Mouse (Mus musculus): ENCODE measurements around the gene Ptprt.

Ptprt gene

DNA sequence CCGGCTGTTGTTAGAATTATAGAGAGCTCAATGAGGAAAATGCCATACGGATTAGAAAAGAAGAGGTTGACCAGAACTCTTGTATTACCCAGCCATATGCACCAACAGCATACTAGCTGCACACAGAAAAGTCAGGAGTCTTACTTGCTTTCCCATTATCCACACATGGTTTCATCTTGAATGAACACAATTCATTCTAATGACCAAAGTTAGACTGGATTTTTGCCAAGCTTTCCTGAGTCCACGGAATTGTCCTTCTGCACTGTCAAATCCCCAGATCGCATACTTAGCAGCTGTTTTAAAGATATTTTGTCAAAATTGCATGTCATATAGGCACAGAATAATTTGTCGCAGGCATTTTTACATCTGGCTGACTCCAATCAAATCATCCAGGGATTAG is 463.6 kb downstream of the Ptprt start:
- WGBS: 82% methylated on average over 5 of the region's 5 CpGs

- 64% methylated on average over 20 of the region's 20 CpGs for WGBS
Observed at GRCm38 (mm10) chr2:162182621-162183475, 478.1 kb downstream of the Ptprt start.

- WGBS: 88% methylated on average over 2 of the region's 2 CpGs
Observed at GRCm38 (mm10) chr2:162181826-162182225, 479.1 kb downstream of the Ptprt start.

GRCm38 (mm10) chr2:162172529-162172928 is 488.4 kb downstream of the Ptprt start:
- WGBS: 69% methylated on average over 1 of the region's 1 CpGs

DNA sequence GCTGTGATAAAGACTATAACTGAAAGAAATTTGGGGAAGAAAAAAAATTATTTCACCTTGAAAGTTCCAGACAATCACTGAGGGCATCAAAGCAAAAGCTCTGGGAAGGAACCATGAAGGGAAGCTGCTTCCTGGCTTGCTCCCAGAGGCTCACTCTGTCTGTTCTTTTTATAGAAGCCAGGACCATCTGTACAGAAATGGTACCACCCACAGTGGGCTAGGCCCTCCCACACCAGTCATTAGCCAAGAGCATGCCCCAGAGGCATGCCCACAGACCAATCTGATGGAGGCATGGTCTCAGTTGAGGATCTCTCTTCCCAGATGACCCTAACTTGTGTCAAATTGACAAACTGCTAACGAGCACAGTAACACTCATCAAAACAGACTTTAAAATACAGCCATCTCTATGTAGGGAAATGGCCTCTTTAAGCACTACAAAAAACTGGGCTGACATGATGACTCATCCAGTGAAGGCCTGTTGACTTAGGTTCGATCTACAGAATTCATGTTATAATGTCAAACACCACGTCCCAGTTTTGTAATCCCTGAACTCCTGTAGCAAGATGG is 519.0 kb downstream of the Ptprt start:
- WGBS: 54% methylated on average over 3 of the region's 3 CpGs

DNA sequence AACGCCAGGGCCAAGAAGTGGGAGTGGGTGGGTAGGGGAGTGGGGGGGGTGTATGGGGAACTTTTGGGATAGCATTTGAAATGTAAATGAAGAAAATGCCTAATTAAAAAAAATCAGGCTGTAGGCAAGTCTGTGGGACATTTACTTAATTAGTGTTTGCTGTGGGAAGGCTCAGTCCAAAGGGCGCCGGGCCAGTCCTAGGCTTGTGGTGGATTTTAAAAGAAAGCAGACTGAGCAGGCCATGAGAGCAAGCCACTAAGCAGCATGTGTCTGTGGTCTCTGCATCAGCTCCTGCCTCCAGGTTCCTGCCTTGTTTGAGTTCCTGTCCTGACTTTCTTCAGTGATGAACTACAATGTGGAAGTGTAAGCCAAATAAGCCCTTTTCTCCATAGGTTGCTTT is 524.8 kb downstream of the Ptprt start:
- WGBS: 63% methylated on average over 3 of the region's 3 CpGs

GRCm38 (mm10) chr2:162131607-162132304 is 529.2 kb downstream of the Ptprt start:
- 54% methylated on average over 4 of the region's 4 CpGs for WGBS

DNA sequence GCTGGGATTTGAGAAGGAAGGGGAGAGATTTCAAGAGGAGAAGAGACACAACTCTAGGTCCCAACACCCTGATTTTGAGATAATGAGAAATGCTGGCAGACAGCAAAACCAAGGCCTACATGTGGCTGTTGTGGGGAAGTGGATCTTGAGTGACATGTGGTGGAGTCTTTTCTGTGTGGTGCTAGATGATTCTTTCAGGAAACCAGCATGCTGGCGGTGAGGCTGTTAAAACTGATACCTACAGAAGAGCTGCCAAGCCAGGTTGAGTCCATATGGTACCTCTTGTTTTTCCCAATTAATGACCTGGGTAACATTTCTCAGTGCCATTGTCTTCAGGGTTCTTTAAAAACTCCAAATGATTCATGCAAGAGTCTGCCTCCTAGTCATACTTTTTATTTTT is 531.1 kb downstream of the Ptprt start:
- 78% methylated on average over 1 of the region's 1 CpGs for WGBS

DNA sequence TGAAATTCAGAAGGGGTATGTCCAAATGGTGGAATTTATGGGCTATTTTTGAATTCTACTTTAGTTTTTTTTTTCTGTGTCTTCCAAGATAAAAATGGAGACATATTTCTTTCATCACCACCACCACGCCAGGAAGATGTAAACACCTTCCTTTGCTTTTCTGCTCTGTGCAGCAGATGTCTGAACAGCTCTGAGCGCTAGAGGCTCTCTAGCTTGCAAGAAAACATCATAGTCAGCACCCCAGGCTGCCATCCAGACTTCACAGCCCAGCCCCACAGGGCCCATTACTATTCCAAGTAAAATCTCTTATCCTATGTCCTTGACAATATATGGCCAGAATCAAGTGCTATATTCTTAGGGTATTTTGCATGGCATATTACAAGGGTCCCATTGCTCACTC is 542.9 kb downstream of the Ptprt start:
- WGBS: 55% methylated on average over 2 of the region's 2 CpGs

DNA sequence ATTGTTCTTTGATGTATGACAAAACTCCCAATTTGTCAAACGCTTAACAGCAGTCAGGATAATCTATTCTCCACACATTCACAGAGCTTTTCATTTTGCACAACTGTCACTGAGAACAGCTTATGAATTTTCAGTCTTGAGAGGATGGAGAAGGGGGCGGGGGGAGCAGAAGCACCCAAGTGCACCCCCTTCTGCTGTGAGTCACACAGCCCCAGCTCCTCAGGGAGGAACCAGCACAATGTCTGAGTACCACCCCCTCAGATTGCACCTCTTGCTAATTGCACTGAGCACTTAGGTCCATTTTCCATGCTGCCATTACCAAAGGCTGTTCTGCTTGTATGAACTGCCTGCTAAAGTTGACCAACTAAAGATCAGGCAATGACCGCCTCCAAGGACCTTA is 578.6 kb downstream of the Ptprt start:
- WGBS: 62% methylated on average over 3 of the region's 3 CpGs

- 48% methylated on average over 1 of the region's 1 CpGs for WGBS
Observed at GRCm38 (mm10) chr2:162080717-162081398, 580.1 kb downstream of the Ptprt start.

DNA sequence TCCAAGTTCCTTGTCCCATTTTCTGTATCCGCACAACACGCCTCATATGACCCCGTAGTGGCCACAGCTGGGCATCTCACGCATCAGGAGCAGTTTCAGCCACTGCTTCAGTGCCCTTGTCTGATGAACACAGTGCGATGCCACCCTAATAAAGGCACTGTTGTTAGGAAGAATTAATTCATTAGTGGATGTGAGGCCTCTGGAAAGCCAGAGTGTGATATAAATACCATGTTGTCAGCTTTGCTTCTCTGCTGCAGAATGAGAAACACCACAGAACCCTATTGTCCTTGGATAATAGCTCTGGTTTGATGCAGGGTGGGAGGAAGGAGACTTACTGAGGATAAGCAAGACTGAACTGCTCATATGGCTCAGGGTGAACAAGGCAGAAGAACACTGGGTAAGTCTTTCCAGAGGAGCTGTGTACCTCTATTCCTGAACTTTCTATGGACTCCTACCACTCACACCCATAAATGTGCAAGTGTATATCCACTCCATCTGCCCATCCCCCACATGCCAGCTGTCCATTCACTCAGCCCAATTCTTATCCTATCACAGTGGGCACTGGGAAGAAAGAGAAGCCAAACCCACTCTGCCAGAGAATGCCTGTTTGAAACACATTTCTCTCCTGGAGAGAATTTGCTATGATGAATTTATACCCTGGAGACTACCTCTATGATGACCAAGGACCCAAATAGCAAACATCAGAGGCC is 582.2 kb downstream of the Ptprt start:
- WGBS: 74% methylated on average over 5 of the region's 5 CpGs

GRCm38 (mm10) chr2:162052816-162053215 is 608.1 kb downstream of the Ptprt start:
- WGBS: 81% methylated on average over 3 of the region's 3 CpGs

- WGBS: 77% methylated on average over 4 of the region's 4 CpGs
Observed at GRCm38 (mm10) chr2:162050198-162050597, 610.7 kb downstream of the Ptprt start.

DNA sequence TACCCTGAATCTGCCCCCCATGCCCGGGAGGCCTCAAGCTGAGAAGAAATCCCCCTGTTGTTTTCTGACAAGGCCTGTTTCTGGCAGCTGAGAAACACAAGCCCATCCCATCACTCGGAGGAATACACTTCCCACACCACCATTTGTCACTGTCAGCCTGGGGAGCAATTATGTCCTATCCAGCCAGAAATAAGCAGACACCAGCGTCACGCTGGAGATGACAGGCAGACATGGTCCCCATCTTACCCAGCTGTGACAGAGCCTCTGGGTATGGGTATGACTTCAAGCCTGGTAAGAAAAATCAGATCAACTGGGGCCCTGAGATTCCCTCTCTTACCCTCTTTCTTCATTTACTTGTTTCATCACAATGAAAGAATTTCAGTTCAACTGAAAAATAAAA is 625.3 kb downstream of the Ptprt start:
- WGBS: 64% methylated on average over 4 of the region's 4 CpGs

- 68% methylated on average over 4 of the region's 4 CpGs for WGBS
Observed at GRCm38 (mm10) chr2:162031636-162032035, 629.3 kb downstream of the Ptprt start.

DNA sequence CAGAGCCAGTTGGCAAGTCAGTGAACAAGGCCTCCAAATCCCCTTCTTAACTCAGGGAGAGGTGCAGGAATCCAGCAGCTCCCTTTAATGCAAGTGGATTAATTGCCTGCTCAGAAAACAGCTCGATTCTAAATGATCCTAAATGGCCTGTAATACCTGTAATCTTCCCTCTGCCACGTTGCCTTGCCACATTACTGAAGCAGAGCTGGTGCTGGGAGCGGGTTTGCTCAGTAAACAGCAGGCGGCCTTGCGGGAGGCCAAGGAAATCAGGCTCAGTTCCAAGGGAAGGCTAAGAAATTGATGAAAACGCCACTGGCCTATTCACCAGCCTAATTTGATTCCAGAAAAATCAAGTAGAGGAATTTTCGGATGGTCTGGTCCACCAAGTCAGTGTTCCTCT is 659.9 kb downstream of the Ptprt start:
- WGBS: 71% methylated on average over 7 of the region's 7 CpGs

DNA sequence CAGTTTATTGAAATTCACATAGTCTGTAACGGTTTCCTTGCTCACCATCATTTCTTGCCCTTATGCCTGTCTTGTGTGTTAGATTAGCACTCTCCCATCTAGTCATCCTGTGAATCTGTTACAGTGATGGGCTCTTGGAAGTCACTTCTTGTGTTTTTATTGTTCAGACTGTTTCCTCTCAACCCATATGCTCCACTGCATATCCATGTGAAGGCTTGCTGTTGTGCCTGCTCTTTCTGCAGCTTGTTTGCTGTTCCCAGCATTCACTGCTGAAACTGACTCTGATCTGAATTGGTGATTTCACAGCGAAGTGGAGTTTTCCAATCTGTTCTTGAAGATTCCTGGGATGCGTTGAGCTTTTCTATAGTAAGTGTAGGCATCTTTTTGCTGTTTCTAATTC is 678.6 kb downstream of the Ptprt start:
- 57% methylated on average over 3 of the region's 3 CpGs for WGBS

DNA sequence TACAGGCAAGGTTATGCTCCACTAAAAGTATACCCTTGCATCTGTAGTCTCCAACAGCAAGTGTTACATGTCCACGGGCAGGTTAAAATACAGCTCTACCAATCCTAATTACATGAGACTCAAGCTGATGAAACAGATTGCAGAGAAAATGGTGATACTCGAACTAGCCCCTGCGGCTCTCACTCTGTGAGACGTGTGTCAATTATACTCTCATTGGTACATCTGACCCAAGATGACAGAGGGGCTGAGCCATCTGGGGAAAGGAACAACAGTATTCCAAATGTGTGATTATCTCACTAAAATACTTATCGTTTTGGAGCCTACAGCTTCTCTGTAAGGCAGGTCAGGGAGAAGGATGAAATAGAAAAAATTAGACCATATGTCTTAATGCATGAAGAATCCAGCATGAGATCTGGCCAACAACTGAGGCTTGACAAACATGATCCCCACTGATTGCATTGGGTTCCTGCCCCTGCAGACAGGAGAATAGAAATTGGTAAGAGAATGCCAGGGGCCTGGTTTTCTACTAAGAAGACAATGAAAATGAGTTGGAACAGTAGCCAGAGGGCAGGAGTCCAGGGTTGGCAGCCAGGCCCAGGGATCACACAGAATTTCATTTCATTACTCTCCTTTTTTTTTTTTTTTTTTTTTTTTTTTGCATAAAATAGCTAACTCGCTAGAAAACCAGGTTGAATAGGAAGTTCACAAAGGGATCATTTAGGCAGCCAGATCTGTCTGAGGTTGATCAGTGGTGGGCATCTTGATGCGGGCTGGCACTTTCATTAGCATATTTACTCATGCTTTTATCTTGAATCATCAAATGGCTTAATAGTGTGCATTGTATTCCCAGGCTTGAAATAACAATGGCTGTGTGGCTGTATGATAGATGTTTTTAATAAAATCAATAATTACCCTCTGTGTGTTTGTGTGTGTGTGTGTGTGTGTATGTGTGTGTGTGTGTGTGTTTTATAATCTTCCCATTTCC is 699.5 kb downstream of the Ptprt start:
- WGBS: 75% methylated on average over 7 of the region's 7 CpGs

- WGBS: 55% methylated on average over 6 of the region's 6 CpGs
Observed at GRCm38 (mm10) chr2:161945424-161945823, 715.5 kb downstream of the Ptprt start.
